Mouse (Mus musculus) liver, embryonic 12.5 days (tissue): ENCODE measurements around the gene Ppp2r3d. TPM values are rescaled to one million over a fixed set of nuclear protein-coding genes. Genes with fewer than 3 reads are reported as not detected.

Source experiments
- polyA plus RNA-seq: library from polyadenylated mRNA; unstranded; fragments of >200 nt; fragmentation: Nextera tagmentation; extraction: Ambion mirVana; gene quantifications from 2 replicates; pipeline ENCODE4 v1.2.1, GENCODE M21; 2016

The Ppp2r3d gene
- polyA plus RNA-seq, 1 experiment from 2014 or later: 58.8 TPM

Other genes with a start within 250 kb of the Ppp2r3d start
- 3.8 and 4.1 TPM in 2 replicates for gene 2010315B03Rik, start 164.2 kb downstream of the Ppp2r3d start, polyA plus RNA-seq
- not detected in 2 replicates for gene Gm21836, start 16.9 kb upstream of the Ppp2r3d start, polyA plus RNA-seq